Mouse (Mus musculus) MEL (cell line): ENCODE results near the gene H2-Eb1. TPM values are rescaled to one million over a fixed set of nuclear protein-coding genes. Genes with fewer than 3 reads are reported as not detected.
A peak's percentile ranks its signal among the peaks of the same experiment; 100 is the strongest.

Experiments
- DNase-seq: peaks from one replicate; pipeline ENCODE4 v3.0.0; 2011; ENCODE audit warnings: low read depth, low spot score
- H3K27ac ChIP-seq: 2 replicates; pipeline ENCODE4 v1.5.1; 2012; ENCODE audit warnings: low read depth, mild to moderate bottlenecking, control low read depth, low read length, moderate library complexity; ENCODE audit not compliant: control insufficient read depth
- H3K27me3 ChIP-seq, 2 experiments: fragments of 150-350 bp in 1 of 2; sonication (generic) in 1 of 2; 2 replicates each; pipeline ENCODE4 v1.6.1; 2012; ENCODE audit warnings: low read length in 2 of 2, mild to moderate bottlenecking in 2 of 2, improper control_type of control experiment in 1 of 2, moderate library complexity in 1 of 2; ENCODE audit not compliant: insufficient read depth in 2 of 2, control insufficient read depth in 1 of 2
- H3K36me3 ChIP-seq, 2 experiments: 2 replicates each; pipeline ENCODE4 v1.6.1; 2012 to 2014; ENCODE audit warnings: low read length in 2 of 2, improper control_type of control experiment in 1 of 2, inconsistent platforms in 1 of 2, mild to moderate bottlenecking in 1 of 2; ENCODE audit not compliant: insufficient read depth in 2 of 2, control insufficient read depth in 1 of 2
- H3K4me1 ChIP-seq, 2 experiments: fragments of 150-350 bp in 1 of 2; sonication (generic) in 1 of 2; 2 replicates each; pipeline ENCODE4 v1.6.1; 2012; ENCODE audit warnings: low read length in 2 of 2, improper control_type of control experiment in 1 of 2, mild to moderate bottlenecking in 1 of 2; ENCODE audit not compliant: insufficient read depth in 2 of 2, control insufficient read depth in 1 of 2
- H3K4me3 ChIP-seq, 2 experiments: fragments of 150-350 bp in 1 of 2; sonication (generic) in 1 of 2; 2 replicates each; pipeline ENCODE4 v1.5.1; 2012; ENCODE audit warnings: low read depth in 2 of 2, low read length in 2 of 2, mild to moderate bottlenecking in 2 of 2, moderate library complexity in 2 of 2, control low read depth in 1 of 2, improper control_type of control experiment in 1 of 2; ENCODE audit not compliant: control insufficient read depth in 1 of 2, insufficient read depth in 1 of 2
- H3K79me2 ChIP-seq: 2 replicates; pipeline ENCODE4 v1.6.1; 2012; ENCODE audit warnings: mild to moderate bottlenecking, low read length, moderate library complexity; ENCODE audit not compliant: control insufficient read depth, poor library complexity, insufficient read depth
- H3K9ac ChIP-seq: 2 replicates; pipeline ENCODE4 v1.6.1; 2012; ENCODE audit warnings: low read depth, mild to moderate bottlenecking, control low read depth, low read length, moderate library complexity; ENCODE audit not compliant: control insufficient read depth, poor library complexity, severe bottlenecking
- H3K9me3 ChIP-seq: fragments of 150-350 bp; sonication (generic); replicated peaks from 2 replicates; pipeline ENCODE4 v1.6.1; 2012; ENCODE audit warnings: mild to moderate bottlenecking, low read length, improper control_type of control experiment, moderate library complexity; ENCODE audit not compliant: insufficient read depth
- CTCF ChIP-seq, 3 experiments: IDR thresholded peaks in 2 of 3; conservative IDR thresholded peaks in 1 of 3; 2 replicates each; pipeline ENCODE4 v1.5.1; 2011 to 2012; ENCODE audit warnings: low read length in 3 of 3, low read depth in 2 of 3, mild to moderate bottlenecking in 2 of 3, improper control_type of control experiment in 1 of 3, inconsistent platforms in 1 of 3, mixed read lengths in 1 of 3, moderate library complexity in 1 of 3; ENCODE audit not compliant: control insufficient read depth in 1 of 3, insufficient read depth in 1 of 3, poor library complexity in 1 of 3, severe bottlenecking in 1 of 3
- ELF1 ChIP-seq: IDR thresholded peaks from 2 replicates; pipeline ENCODE4 v1.6.1; 2014; ENCODE audit warnings: low read depth, mild to moderate bottlenecking, inconsistent platforms, low read length, improper control_type of control experiment, moderate library complexity
- GATA1 ChIP-seq: IDR thresholded peaks from 2 replicates; pipeline ENCODE4 v1.6.1; 2011; ENCODE audit warnings: low read depth, low read length, improper control_type of control experiment
- HCFC1 ChIP-seq: IDR thresholded peaks from 2 replicates; pipeline ENCODE4 v1.6.1; 2012; ENCODE audit warnings: low read depth, mild to moderate bottlenecking, inconsistent platforms, low read length, improper control_type of control experiment, moderate library complexity
- JUND ChIP-seq: IDR thresholded peaks from 2 replicates; pipeline ENCODE4 v1.6.1; 2011; ENCODE audit warnings: low read depth, mild to moderate bottlenecking, improper control_type of control experiment, low read length
- MAFK ChIP-seq: IDR thresholded peaks from 2 replicates; pipeline ENCODE4 v1.6.1; 2011; ENCODE audit warnings: low read depth, mild to moderate bottlenecking, low read length, improper control_type of control experiment, borderline replicate concordance
- MAX ChIP-seq: IDR thresholded peaks from 2 replicates; pipeline ENCODE4 v1.6.1; 2011; ENCODE audit warnings: low read length, improper control_type of control experiment
- MEF2A ChIP-seq: IDR thresholded peaks from 2 replicates; pipeline ENCODE4 v1.6.1; 2014; ENCODE audit warnings: low read depth, mild to moderate bottlenecking, inconsistent platforms, low read length, improper control_type of control experiment; ENCODE audit not compliant: poor library complexity, insufficient replicate concordance, severe bottlenecking; ENCODE audit errors: extremely low read depth
- MYC ChIP-seq: IDR thresholded peaks from 2 replicates; pipeline ENCODE4 v1.6.1; 2011; ENCODE audit warnings: low read depth, mild to moderate bottlenecking, low read length, improper control_type of control experiment, moderate library complexity
- POLR2AphosphoS5 ChIP-seq: IDR thresholded peaks from 2 replicates; pipeline ENCODE4 v1.6.1; 2012; ENCODE audit warnings: low read depth, borderline replicate concordance, mild to moderate bottlenecking, inconsistent platforms, low read length, moderate library complexity, mixed read lengths
- RAD21 ChIP-seq: IDR thresholded peaks from 2 replicates; pipeline ENCODE4 v1.6.1; 2011; ENCODE audit warnings: mild to moderate bottlenecking, low read depth, low read length, improper control_type of control experiment
- SIN3A ChIP-seq: IDR thresholded peaks from 2 replicates; pipeline ENCODE4 v1.6.1; 2012; ENCODE audit warnings: low read length, improper control_type of control experiment, inconsistent platforms
- SMC3 ChIP-seq: IDR thresholded peaks from 2 replicates; pipeline ENCODE4 v1.6.1; 2011; ENCODE audit warnings: low read depth, low read length, improper control_type of control experiment
- TBP ChIP-seq: IDR thresholded peaks from 2 replicates; pipeline ENCODE4 v1.8.0; 2011; ENCODE audit warnings: low read depth, low read length, improper control_type of control experiment
- TCF12 ChIP-seq: IDR thresholded peaks from 2 replicates; pipeline ENCODE4 v1.6.1; 2014; ENCODE audit warnings: low read depth, mild to moderate bottlenecking, inconsistent platforms, low read length, improper control_type of control experiment, moderate library complexity
- USF1 ChIP-seq: IDR thresholded peaks from 2 replicates; pipeline ENCODE4 v1.6.1; 2014; ENCODE audit warnings: low read depth, mild to moderate bottlenecking, inconsistent platforms, low read length, improper control_type of control experiment, moderate library complexity
- USF2 ChIP-seq, 2 experiments: IDR thresholded peaks; 2 replicates each; pipeline ENCODE4 v1.6.1; 2011 to 2012; ENCODE audit warnings: improper control_type of control experiment in 2 of 2, low read length in 2 of 2, borderline replicate concordance in 1 of 2, inconsistent platforms in 1 of 2, low read depth in 1 of 2, mild to moderate bottlenecking in 1 of 2; ENCODE audit not compliant: insufficient read depth in 1 of 2
- ZC3H11A ChIP-seq: IDR thresholded peaks from 2 replicates; pipeline ENCODE4 v1.6.1; 2012; ENCODE audit warnings: low read depth, mild to moderate bottlenecking, inconsistent platforms, low read length, improper control_type of control experiment
- polyA plus RNA-seq, 2 experiments: library from polyadenylated mRNA; stranded (reverse) in 1 of 2; unstranded in 1 of 2; fragments of >175 nt in 1 of 2; fragments of >200 nt in 1 of 2; gene quantifications; 2 replicates each; pipeline versions ENCODE4 v1.2.1 to v1.2.4; 2012; ENCODE audit warnings: low replicate concordance in 2 of 2, low read depth in 1 of 2; ENCODE audit not compliant: insufficient read length in 2 of 2, insufficient read depth in 1 of 2, missing spikeins in 1 of 2
- total RNA-seq: library from RNA; depleted of rRNA; stranded (reverse); fragments of 300-350 nt; gene quantifications from 2 replicates; pipeline ENCODE4 v1.2.3, GENCODE M21; 2012

The H2-Eb1 gene
- total and polyA plus RNA-seq, 3 experiments, result 0.07 to 0.15 TPM; not detected in 1

GRCm38 (mm10) chr17:34349429-34349828, 43.8 kb downstream of the H2-Eb1 start:
- no peak overlapping the region for H3K9ac ChIP-seq
- H3K27ac ChIP-seq, result no peak overlapping the region
- no peaks in the 10 kb centered on the region for H3K36me3 ChIP-seq
- peak; percentile 76 for DNase-seq
- peaks cover 1 to 2% of the 10 kb centered on the region in 2 experiments; a peak in 2 of 4 replicates for H3K27me3 ChIP-seq
- H3K9me3 ChIP-seq, result no peaks in the 10 kb centered on the region
- no peaks in the 10 kb centered on the region for H3K79me2 ChIP-seq
- H3K4me3 ChIP-seq, result no peak overlapping the region
- TF ChIP-seq SIN3A, result no peak
- no peak for TF ChIP-seq ELF1
- peak; percentile 66 for TF ChIP-seq ZC3H11A
- no peak for TF ChIP-seq TCF12
- TF ChIP-seq RAD21, result peak; percentile 84
- peak; percentile 68 to 90 (median 82) for TF ChIP-seq CTCF (IDR thresholded peaks at IDR 0.05 in 2 of 3, conservative IDR thresholded peaks at IDR 0.05 in 1 of 3; ENCODE audit: control insufficient read depth in 1 of 3, insufficient read depth in 1 of 3, low read depth in 2 of 3, low read length in 3 of 3, poor library complexity in 1 of 3, severe bottlenecking in 1 of 3)
- peak; percentile 80 for TF ChIP-seq SMC3
- no peak for TF ChIP-seq POLR2AphosphoS5
- TF ChIP-seq MEF2A, result no peak
- H3K4me1 ChIP-seq, result peaks cover 0 to 2% of the 10 kb centered on the region in 2 experiments; a peak in 1 of 4 replicates

GRCm38 (mm10) chr17:34354539-34354938, 48.9 kb downstream of the H2-Eb1 start, which contains the start of gene Btnl2:
TSS of gene Btnl2 (plus strand) at chr17:34354822.
- Histone ChIP-seq H3K79me2 (no peaks in the 10 kb centered on the region), H3K9me3 (no peaks in the 10 kb centered on the region), H3K36me3 (no peaks in the 10 kb centered on the region; a peak in 1 of 4 replicates), H3K9ac (no peak within 1 kb of the TSS), H3K4me1 (peaks cover 0 to 9% of the 10 kb centered on the region in 2 experiments; a peak in 1 of 4 replicates), H3K4me3 (no peak within 1 kb of the TSS), H3K27me3 (peaks cover 3 to 5% of the 10 kb centered on the region in 2 experiments), H3K27ac (no peak within 1 kb of the TSS)
- no peak for DNase-seq
- no peak for TF ChIP-seq MAFK
- TF ChIP-seq MAX, result no peak
- TF ChIP-seq GATA1, result no peak
- TF ChIP-seq JUND, result no peak
- no peak for TF ChIP-seq USF2 (IDR thresholded peaks at IDR 0.05; ENCODE audit: borderline replicate concordance in 1 of 2, insufficient read depth in 1 of 2, low read depth in 1 of 2, low read length in 2 of 2)
- TF ChIP-seq POLR2AphosphoS5, result no peak
- TF ChIP-seq MYC, result no peak
- TF ChIP-seq TBP, result no peak
- no peak for TF ChIP-seq HCFC1
- TF ChIP-seq USF1, result no peak
